Mouse (Mus musculus): Measurements from ENCODE around the gene 4933400A11Rik. TPM values are rescaled to one million over a fixed set of nuclear protein-coding genes. Genes with fewer than 3 reads are reported as not detected.

4933400A11Rik gene
- polyA plus RNA-seq, 1 experiment from 2014 or later, result 0.14 TPM

Other genes starting within 250 kb of the 4933400A11Rik start
- gene Mid1, start 94.4 kb downstream of the 4933400A11Rik start, polyA plus RNA-seq (2015; fragmentation: Nextera tagmentation; extraction: Ambion mirVana), result 4.2 and 4.3 TPM in 2 replicates
- 91.3 and 180 TPM in 2 replicates for gene Gm21887, start 230.0 kb upstream of the 4933400A11Rik start, polyA plus RNA-seq (2015; fragmentation: Nextera tagmentation; extraction: Ambion mirVana)

Measured in hindbrain, embryonic 16.5 days (tissue).